Mouse (Mus musculus) kidney, adult 2 months (tissue): Measurements from ENCODE around the gene Rpn1.

Experiments used
- CTCF ChIP-seq: fragments of 200-500 bp; conservative IDR thresholded peaks from 2 replicates; pipeline ENCODE4 v1.5.1; 2011; ENCODE audit warnings: low read depth, mild to moderate bottlenecking, control low read depth, low read length, moderate library complexity, mixed read lengths; ENCODE audit not compliant: insufficient read depth, insufficient read length
- POLR2A ChIP-seq: fragments of 200-500 bp; IDR thresholded peaks from one replicate; pipeline ENCODE4 v1.6.1; 2011; ENCODE audit warnings: low read depth, low read length, control low read depth

DNA sequence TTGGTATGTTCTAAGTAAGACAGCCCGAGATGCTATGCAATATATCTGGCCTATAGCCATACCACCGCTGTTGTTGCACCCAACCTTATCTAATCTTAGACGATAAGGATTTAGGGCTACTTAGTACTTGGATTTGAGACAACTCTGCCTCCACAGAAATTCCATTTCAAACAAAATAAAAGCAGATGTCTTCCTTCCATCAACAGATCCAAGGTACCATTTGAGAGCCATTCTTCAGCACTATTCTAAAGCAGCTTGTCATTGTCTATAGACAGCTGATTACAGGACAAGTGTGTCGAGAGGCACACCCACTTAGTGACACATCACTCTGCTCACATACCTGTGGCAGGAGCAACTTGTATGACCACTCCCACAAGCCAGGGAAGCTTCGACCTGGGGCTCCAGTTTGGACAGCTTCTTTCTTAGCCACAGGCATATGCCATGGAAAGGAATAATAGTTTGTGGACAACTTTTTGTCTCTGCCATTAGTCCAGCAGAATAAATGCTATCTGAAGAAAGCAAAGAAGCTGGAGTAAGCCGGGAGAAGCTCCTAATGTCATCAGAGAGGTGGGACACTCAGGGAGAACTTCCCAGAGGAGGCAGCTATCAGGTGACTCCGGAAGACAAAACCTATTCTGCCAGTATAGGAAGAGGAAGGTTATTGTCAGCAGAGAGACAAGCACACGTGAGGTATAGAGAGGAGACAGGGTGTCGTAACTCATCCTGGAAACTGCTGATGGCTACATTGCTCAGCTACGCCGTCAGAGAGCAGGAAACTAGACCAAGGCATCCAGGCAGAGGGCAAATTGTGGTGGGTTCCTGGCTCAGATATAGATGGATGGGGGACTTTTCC is 30.8 kb upstream of the Rpn1 start:
- no peak for TF ChIP-seq CTCF
- TF ChIP-seq POLR2A: no peak
